Mouse (Mus musculus) retina, adult 2 months (tissue): ENCODE results near the gene Gm20916.
"Not testable (repeated sequence)": the region's sequence is repeated elsewhere in the genome, so short reads cannot be mapped to it uniquely, and the experiment has no call there.

Experiments
- DNase-seq: peaks from one replicate; pipeline ENCODE4 v3.0.0-alpha.2; 2012; ENCODE audit warnings: low read depth, low spot score

Gm20916 gene

GRCm38 (mm10) chrY:79319265-79319664, at the start of gene Gm20916:
Gm20916 (plus strand) TSS chrY:79319565.
- not testable (repeated sequence) for DNase-seq
